Mouse (Mus musculus) left cerebral cortex, adult 11 months (tissue): ENCODE results near the gene Chka.

Source experiments
- DNase-seq: peaks from one replicate; pipeline ENCODE4 v3.0.0; 2022; ENCODE audit warnings: low spot score

Chka gene

GRCm38 (mm10) chr19:3889096-3889495 is 37.5 kb downstream of the Chka start:
- no peak for DNase-seq

GRCm38 (mm10) chr19:3890181-3890580 is 38.6 kb downstream of the Chka start:
- DNase-seq: no peak

GRCm38 (mm10) chr19:3893545-3894116 is 42.1 kb downstream of the Chka start:
- no peak for DNase-seq

- no peak for DNase-seq
Observed at GRCm38 (mm10) chr19:3894294-3894693, 42.7 kb downstream of the Chka start.

- no peak for DNase-seq
Observed at GRCm38 (mm10) chr19:3895171-3895631, 43.6 kb downstream of the Chka start.

GRCm38 (mm10) chr19:3896208-3896607 is 44.6 kb downstream of the Chka start:
- no peak for DNase-seq

GRCm38 (mm10) chr19:3897557-3897956 is 46.0 kb downstream of the Chka start:
- no peak for DNase-seq

- DNase-seq: no peak
Observed at GRCm38 (mm10) chr19:3898952-3899351, 47.4 kb downstream of the Chka start.

- DNase-seq: no peak
Observed at GRCm38 (mm10) chr19:3899618-3900017, 48.0 kb downstream of the Chka start.

- no peak for DNase-seq
Observed at GRCm38 (mm10) chr19:3902966-3903365, 51.4 kb downstream of the Chka start.

GRCm38 (mm10) chr19:3903648-3904362 is 52.2 kb downstream of the Chka start:
- no peak for DNase-seq

GRCm38 (mm10) chr19:3904363-3904675 is 52.7 kb downstream of the Chka start:
- no peak for DNase-seq

GRCm38 (mm10) chr19:3905261-3905969 is 53.8 kb downstream of the Chka start:
- DNase-seq: no peak

GRCm38 (mm10) chr19:3906326-3906725 is 54.8 kb downstream of the Chka start:
- DNase-seq: no peak

- DNase-seq: no peak
Observed at GRCm38 (mm10) chr19:3906795-3907786, 55.5 kb downstream of the Chka start, which contains the start of gene Tcirg1. Gene Tcirg1 (minus strand): TSS chr19:3907133.

GRCm38 (mm10) chr19:3907876-3908660 is 56.5 kb downstream of the Chka start:
- no peak for DNase-seq

GRCm38 (mm10) chr19:3910206-3910605 is 58.6 kb downstream of the Chka start:
- no peak for DNase-seq

GRCm38 (mm10) chr19:3912337-3913204 is 61.0 kb downstream of the Chka start, which contains the start of gene Ndufs8:
Gene Ndufs8 (minus strand): TSS chr19:3912774.
- peak; percentile 98 for DNase-seq

- DNase-seq: no peak
Observed at GRCm38 (mm10) chr19:3913692-3914091, 62.1 kb downstream of the Chka start.

- no peak for DNase-seq
Observed at GRCm38 (mm10) chr19:3914535-3914934, 63.0 kb downstream of the Chka start.
